Mouse (Mus musculus): ENCODE data around the gene Zwilch. TPM values are rescaled to one million over a fixed set of nuclear protein-coding genes. Genes with fewer than 3 reads are reported as not detected.

The Zwilch gene
- total RNA-seq (2021): 1 to 10 TPM; 3.8 to 4.4 TPM
- long read RNA-seq, experiment 1, partial matches to known transcripts: 0 of 3 reads
- long read RNA-seq, experiment 1, other reads (novel, unspliced or antisense): 1 of 3 reads
- long read RNA-seq, experiment 2, partial matches to known transcripts: 0 of 2 reads
- long read RNA-seq, experiment 2, other reads (novel, unspliced or antisense): 1 of 2 reads

- intact Hi-C loops (cut with DNase I): loop anchor here (10.0 kb wide), 1 partner anchor 562 kb away; the partner anchor contains the start of gene Rab11a
- no peak; the same call in 1 of the 2 replicates for TF ChIP-seq CTCF (IDR thresholded peaks at IDR 0.05)
- Histone ChIP-seq H3K4me3 (peak within 1 kb of the TSS; percentile 97), H3K27ac (peak within 1 kb of the TSS; percentile 96)
- DNase-seq (ENCODE audit: extremely low spot score in 1 of 2, low spot score in 2 of 2): peak; percentile 76 to 80
Observed at GRCm38 (mm10) chr9:64172816-64173665, at the start of gene Zwilch, which contains the start of gene Rpl4. Gene Zwilch, minus strand, starts transcription at chr9:64173104. Gene Rpl4, plus strand, starts transcription at chr9:64173375.

DNA sequence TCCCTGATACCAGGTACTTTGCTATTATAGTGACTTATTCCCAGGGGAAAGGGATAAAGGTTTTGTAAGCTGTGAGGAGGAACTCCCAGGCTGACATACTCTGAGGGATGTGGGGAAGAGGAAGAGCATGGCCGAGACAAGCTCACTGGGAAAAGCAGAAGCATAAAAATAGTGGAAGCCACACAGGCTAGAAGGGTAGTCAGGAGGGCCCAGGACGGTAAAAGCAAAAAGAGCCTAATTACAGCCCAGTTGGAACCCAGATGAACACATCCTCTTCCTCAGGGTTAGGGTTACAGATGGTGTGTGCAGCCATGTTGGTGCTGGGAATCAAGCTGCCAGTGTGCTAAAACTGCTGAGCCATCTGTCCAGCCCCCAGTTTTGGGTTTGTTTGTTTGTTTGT, 49.2 kb upstream of the Zwilch start:
- TF ChIP-seq CTCF (IDR thresholded peaks at IDR 0.05): no peak
- no peak overlapping the region for H3K4me3 ChIP-seq
- no peak for DNase-seq (ENCODE audit: extremely low spot score in 1 of 2, low spot score in 2 of 2)
- intact Hi-C loops (cut with DNase I): no loop called here
- H3K27ac ChIP-seq: peak overlapping the region; percentile 44; the same call in 1 of the 2 replicates

- DNase-seq (ENCODE audit: extremely low spot score in 1 of 2, low spot score in 2 of 2): no peak
Observed at GRCm38 (mm10) chr9:64221480-64221879, 48.6 kb upstream of the Zwilch start.

GRCm38 (mm10) chr9:64220603-64221002, 47.7 kb upstream of the Zwilch start:
- TF ChIP-seq CTCF (IDR thresholded peaks at IDR 0.05): no peak
- intact Hi-C loops (cut with DNase I): no loop called here
- Histone ChIP-seq H3K27ac (no peak overlapping the region), H3K4me3 (no peak overlapping the region)
- no peak for DNase-seq (ENCODE audit: extremely low spot score in 1 of 2, low spot score in 2 of 2)

More at GRCm38 (mm10) chr9:64221480-64221879, 48.6 kb upstream of the Zwilch start:
- no peak overlapping the region for H3K27ac ChIP-seq
- intact Hi-C loops (cut with DNase I): no loop called here
- no peak overlapping the region for H3K4me3 ChIP-seq
- no peak for TF ChIP-seq CTCF (IDR thresholded peaks at IDR 0.05)

GRCm38 (mm10) chr9:64219772-64220420, 47.0 kb upstream of the Zwilch start:
- no peak overlapping the region for H3K27ac ChIP-seq
- intact Hi-C loops (cut with DNase I): no loop called here
- no peak for TF ChIP-seq CTCF (IDR thresholded peaks at IDR 0.05)
- no peak overlapping the region for H3K4me3 ChIP-seq
- no peak for DNase-seq (ENCODE audit: extremely low spot score in 1 of 2, low spot score in 2 of 2)

DNA sequence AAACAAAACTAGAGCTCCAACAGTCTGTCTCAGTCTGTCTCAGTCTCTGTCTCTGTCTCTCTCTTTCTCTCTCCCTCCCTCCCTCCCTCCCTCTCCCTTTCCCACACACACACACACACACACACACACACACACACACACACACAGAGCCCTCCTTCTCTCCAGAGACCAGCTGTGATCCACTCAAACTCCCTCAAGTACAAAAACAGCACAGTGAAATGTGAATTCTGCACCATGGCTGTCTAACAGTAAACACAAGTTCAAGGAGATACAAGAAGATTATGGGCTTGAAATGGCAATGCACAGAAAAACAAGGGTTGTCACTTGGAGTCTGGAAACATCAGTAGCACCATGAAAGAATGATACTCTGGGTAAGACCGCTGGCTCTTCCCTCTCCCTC, 46.4 kb upstream of the Zwilch start:
- DNase-seq (ENCODE audit: extremely low spot score in 1 of 2, low spot score in 2 of 2): no peak
- no peak overlapping the region for H3K27ac ChIP-seq
- intact Hi-C loops (cut with DNase I): no loop called here
- TF ChIP-seq CTCF (IDR thresholded peaks at IDR 0.05): no peak
- H3K4me3 ChIP-seq: no peak overlapping the region

GRCm38 (mm10) chr9:64217887-64218286, 45.0 kb upstream of the Zwilch start:
- no peak for DNase-seq (ENCODE audit: extremely low spot score in 1 of 2, low spot score in 2 of 2)
- Histone ChIP-seq H3K27ac (no peak overlapping the region), H3K4me3 (no peak overlapping the region)
- no peak for TF ChIP-seq CTCF (IDR thresholded peaks at IDR 0.05)
- intact Hi-C loops (cut with DNase I): no loop called here

DNA sequence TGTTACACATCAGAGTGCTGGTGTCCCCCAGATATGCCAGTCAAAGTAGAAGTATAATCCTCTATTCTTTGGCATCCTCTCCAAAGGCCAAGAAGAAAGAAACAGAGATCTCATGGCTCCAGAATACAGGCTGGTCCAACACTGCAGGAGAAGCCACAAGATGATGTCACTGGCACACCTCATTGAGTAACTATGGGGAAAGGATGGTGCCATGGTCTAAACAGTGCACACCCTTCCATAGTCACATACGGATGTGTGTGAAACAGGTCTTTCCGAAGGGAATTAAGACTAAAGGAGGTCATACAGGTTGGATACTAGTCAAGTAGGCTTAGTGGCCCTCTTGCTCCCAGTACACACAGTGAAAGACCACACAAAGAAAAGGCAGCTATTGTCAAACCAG, 43.7 kb upstream of the Zwilch start:
- H3K4me3 ChIP-seq: no peak overlapping the region
- H3K27ac ChIP-seq: no peak overlapping the region
- intact Hi-C loops (cut with DNase I): no loop called here
- TF ChIP-seq CTCF (IDR thresholded peaks at IDR 0.05): no peak
- no peak for DNase-seq (ENCODE audit: extremely low spot score in 1 of 2, low spot score in 2 of 2)

GRCm38 (mm10) chr9:64216090-64216489, 43.2 kb upstream of the Zwilch start:
- intact Hi-C loops (cut with DNase I): no loop called here
- Histone ChIP-seq H3K27ac (no peak overlapping the region), H3K4me3 (no peak overlapping the region)
- no peak for DNase-seq (ENCODE audit: extremely low spot score in 1 of 2, low spot score in 2 of 2)
- no peak for TF ChIP-seq CTCF (IDR thresholded peaks at IDR 0.05)

- no peak for TF ChIP-seq CTCF (IDR thresholded peaks at IDR 0.05)
- intact Hi-C loops (cut with DNase I): no loop called here
- Histone ChIP-seq H3K4me3 (no peak overlapping the region), H3K27ac (no peak overlapping the region)
- DNase-seq (ENCODE audit: extremely low spot score in 1 of 2, low spot score in 2 of 2): no peak
Observed at GRCm38 (mm10) chr9:64214452-64214851, 41.5 kb upstream of the Zwilch start.

DNA sequence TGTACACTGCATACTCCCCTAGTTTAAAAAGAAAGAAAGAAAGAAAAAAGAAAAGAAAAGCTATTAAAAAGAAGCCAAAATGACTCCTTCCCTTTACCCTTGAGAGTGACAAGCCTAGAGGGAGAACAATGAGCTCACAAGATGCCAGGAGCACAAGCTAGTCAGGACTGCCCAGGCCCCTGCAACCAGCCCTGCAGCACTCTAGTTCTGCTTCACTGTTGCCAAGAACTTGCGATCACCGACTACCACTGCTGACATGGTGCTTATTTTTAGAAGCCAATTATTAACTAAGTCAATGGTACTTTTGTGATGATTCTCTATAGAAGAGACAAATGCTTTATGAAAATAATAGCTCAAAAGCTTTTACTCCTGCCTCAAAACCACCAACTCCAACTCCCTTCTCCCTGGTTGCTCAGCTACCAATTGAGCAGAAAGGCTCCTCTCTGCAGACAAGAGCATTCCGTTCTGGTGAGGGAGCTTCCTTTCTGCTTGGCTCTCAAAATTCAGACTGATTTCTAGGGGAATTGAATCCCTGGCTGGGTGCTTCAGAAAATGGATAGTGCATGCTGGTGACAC, 34.7 kb upstream of the Zwilch start:
- no peak for TF ChIP-seq CTCF (IDR thresholded peaks at IDR 0.05)
- intact Hi-C loops (cut with DNase I): no loop called here
- Histone ChIP-seq H3K4me3 (no peak overlapping the region), H3K27ac (peak overlapping the region; percentile 49; the same call in 1 of the 2 replicates)
- DNase-seq (ENCODE audit: extremely low spot score in 1 of 2, low spot score in 2 of 2): no peak

DNA sequence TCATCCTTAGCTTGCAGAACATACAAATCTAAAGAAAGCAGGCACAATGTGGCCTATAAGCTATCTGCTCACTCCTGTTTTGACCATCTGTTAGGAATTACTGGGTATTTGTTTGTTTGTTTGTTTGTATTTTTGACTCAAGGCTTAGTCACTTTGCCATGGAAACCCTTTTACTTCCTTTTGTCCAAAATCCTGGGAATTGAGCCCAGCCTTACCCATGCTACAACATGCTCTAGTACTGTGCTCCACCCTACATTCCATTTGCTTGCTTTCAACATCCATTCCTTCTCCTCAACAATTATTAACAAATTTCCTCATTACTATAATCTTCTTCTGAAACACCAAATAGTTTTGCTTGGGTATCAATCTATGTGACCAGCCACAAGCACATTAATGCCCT, 30.0 kb upstream of the Zwilch start:
- TF ChIP-seq CTCF (IDR thresholded peaks at IDR 0.05): no peak
- intact Hi-C loops (cut with DNase I): no loop called here
- no peak for DNase-seq (ENCODE audit: extremely low spot score in 1 of 2, low spot score in 2 of 2)
- no peak overlapping the region for H3K27ac ChIP-seq
- H3K4me3 ChIP-seq: no peak overlapping the region
